Mouse (Mus musculus) kidney, postnatal 4 days (tissue): ENCODE data around the gene Cep68.
A peak's percentile ranks its signal among the peaks of the same experiment; 100 is the strongest.

Experiments used
- DNase-seq, 2 experiments: peaks; one replicate each; pipeline ENCODE4 v3.0.0; 2021; ENCODE audit warnings: mixed read lengths in 2 of 2

The Cep68 gene

GRCm38 (mm10) chr11:20249296-20250110 lies at the start of gene Cep68:
Gene Cep68 (minus strand): TSS chr11:20249429.
- peak; percentile 95 to 97 for DNase-seq

- no peak for DNase-seq
Observed at GRCm38 (mm10) chr11:20284463-20284862, 35.2 kb upstream of the Cep68 start.

GRCm38 (mm10) chr11:20282601-20283219 lies 33.5 kb upstream of the Cep68 start:
- no peak for DNase-seq

- DNase-seq: peak in 1 of 2 experiments; percentile 24
Observed at GRCm38 (mm10) chr11:20280982-20281381, 31.8 kb upstream of the Cep68 start.

- DNase-seq: peak; percentile 16 to 27
Observed at GRCm38 (mm10) chr11:20278702-20279101, 29.5 kb upstream of the Cep68 start.

GRCm38 (mm10) chr11:20277106-20277505 lies 27.9 kb upstream of the Cep68 start:
- no peak for DNase-seq

GRCm38 (mm10) chr11:20275974-20276373 lies 26.7 kb upstream of the Cep68 start:
- DNase-seq: no peak

GRCm38 (mm10) chr11:20269885-20270284 lies 20.7 kb upstream of the Cep68 start:
- no peak for DNase-seq

GRCm38 (mm10) chr11:20262628-20263380 lies 13.6 kb upstream of the Cep68 start:
- no peak for DNase-seq

- DNase-seq: no peak
Observed at GRCm38 (mm10) chr11:20254791-20255190, 5.6 kb upstream of the Cep68 start.

GRCm38 (mm10) chr11:20253088-20253487 lies 3.9 kb upstream of the Cep68 start:
- DNase-seq: no peak

GRCm38 (mm10) chr11:20250476-20251178 lies 1.4 kb upstream of the Cep68 start:
- no peak for DNase-seq

- peak; percentile 64 to 76 for DNase-seq
Observed at GRCm38 (mm10) chr11:20248840-20249239, 389 bp downstream of the Cep68 start.

GRCm38 (mm10) chr11:20248277-20248676 lies 952 bp downstream of the Cep68 start:
- DNase-seq: no peak

GRCm38 (mm10) chr11:20247146-20247855 lies 1.9 kb downstream of the Cep68 start:
- DNase-seq: no peak

- no peak for DNase-seq
Observed at GRCm38 (mm10) chr11:20246616-20247015, 2.6 kb downstream of the Cep68 start.

- DNase-seq: no peak
Observed at GRCm38 (mm10) chr11:20245316-20245715, 3.9 kb downstream of the Cep68 start.

- peak in 1 of 2 experiments; percentile 27 for DNase-seq
Observed at GRCm38 (mm10) chr11:20244336-20245290, 4.6 kb downstream of the Cep68 start.

GRCm38 (mm10) chr11:20243214-20243913 lies 5.9 kb downstream of the Cep68 start:
- peak; percentile 28 to 63 for DNase-seq

- no peak for DNase-seq
Observed at GRCm38 (mm10) chr11:20242366-20243056, 6.7 kb downstream of the Cep68 start.
